Mouse (Mus musculus) ES-E14 (cell line): ENCODE results near the gene Iqsec1. TPM values are rescaled to one million over a fixed set of nuclear protein-coding genes. Genes with fewer than 3 reads are reported as not detected.
A peak's percentile ranks its signal among the peaks of the same experiment; 100 is the strongest.

ENCODE experiments used
- DNase-seq: peaks from one replicate; pipeline ENCODE4 v3.0.0-alpha.2; 2013; ENCODE audit warnings: low read depth, low spot score
- H3K27ac ChIP-seq: 2 replicates; pipeline ENCODE4 v1.5.1; 2012; ENCODE audit warnings: low read depth, mild to moderate bottlenecking, low read length, moderate library complexity, mixed read lengths; ENCODE audit not compliant: poor library complexity, insufficient read depth, severe bottlenecking
- H3K36me3 ChIP-seq: 2 replicates; pipeline ENCODE4 v1.6.1; 2012; ENCODE audit warnings: mild to moderate bottlenecking, low read length, moderate library complexity, mixed read lengths; ENCODE audit not compliant: control insufficient read depth, poor library complexity, insufficient read depth, severe bottlenecking
- H3K4me1 ChIP-seq, 2 experiments: fragments of 150-350 bp in 1 of 2; sonication (generic) in 1 of 2; 2 replicates each; pipeline ENCODE4 v1.6.1; 2012; ENCODE audit warnings: low read length in 2 of 2, mild to moderate bottlenecking in 1 of 2, mixed read lengths in 1 of 2; ENCODE audit not compliant: control insufficient read depth in 2 of 2, insufficient read depth in 2 of 2, poor library complexity in 1 of 2
- H3K4me3 ChIP-seq, 2 experiments: fragments of 150-350 bp in 1 of 2; sonication (generic) in 1 of 2; 2 replicates each; pipeline ENCODE4 v1.5.1; 2012; ENCODE audit warnings: low read length in 2 of 2, low read depth in 1 of 2, mild to moderate bottlenecking in 1 of 2, mixed read lengths in 1 of 2; ENCODE audit not compliant: insufficient read depth in 1 of 2, poor library complexity in 1 of 2, severe bottlenecking in 1 of 2
- H3K9ac ChIP-seq: 2 replicates; pipeline ENCODE4 v1.6.1; 2012; ENCODE audit warnings: low read depth, mild to moderate bottlenecking, low read length, mixed read lengths; ENCODE audit not compliant: poor library complexity, insufficient read depth, severe bottlenecking
- H3K9me3 ChIP-seq: fragments of 150-350 bp; sonication (generic); 2 replicates; pipeline ENCODE4 v1.6.1; 2012; ENCODE audit warnings: low read depth, mild to moderate bottlenecking, low read length; ENCODE audit not compliant: control insufficient read depth, insufficient read depth
- CHD2 ChIP-seq: IDR thresholded peaks from 2 replicates; pipeline ENCODE4 v1.6.1; 2014; ENCODE audit warnings: mild to moderate bottlenecking, low read depth, low read length, inconsistent platforms
- HCFC1 ChIP-seq: IDR thresholded peaks from 2 replicates; pipeline ENCODE4 v1.6.1; 2012; ENCODE audit warnings: low read length, inconsistent platforms, borderline replicate concordance; ENCODE audit not compliant: insufficient read depth
- MAFK ChIP-seq: IDR thresholded peaks from 2 replicates; pipeline ENCODE4 v1.6.1; 2014; ENCODE audit warnings: mild to moderate bottlenecking, low read depth, low read length, inconsistent platforms; ENCODE audit not compliant: insufficient read depth
- ZC3H11A ChIP-seq: IDR thresholded peaks from 2 replicates; pipeline ENCODE4 v1.6.1; 2012; ENCODE audit warnings: low read depth, mild to moderate bottlenecking, inconsistent platforms, low read length, borderline replicate concordance
- ZNF384 ChIP-seq: IDR thresholded peaks from 2 replicates; pipeline ENCODE4 v1.6.1; 2012; ENCODE audit warnings: low read depth, low read length, inconsistent platforms
- in situ Hi-C, 2 experiments: fragments of 600-800 bp; cut with MboI; formaldehyde crosslinking; loops; one replicate each; pipeline ENCODE4 v1.15.1; 2025; ENCODE audit warnings: low sequenced_read_pairs in 2 of 2, inconsistent platforms in 1 of 2; ENCODE audit not compliant: unreplicated experiment in 2 of 2
- total RNA-seq: library from RNA; depleted of rRNA; stranded (reverse); fragments of 300-350 nt; gene quantifications from 2 replicates; pipeline ENCODE4 v1.2.3, GENCODE M21; 2012

Gene Iqsec1
- total RNA-seq, 1 experiment: 18.8 TPM

GRCm38 (mm10) chr6:90868033-90868432 is 120.5 kb downstream of the Iqsec1 start:
- H3K9me3 ChIP-seq: no peaks in the 10 kb centered on the region
- no peak for TF ChIP-seq ZC3H11A
- TF ChIP-seq CHD2: no peak
- TF ChIP-seq MAFK: no peak
- TF ChIP-seq ZNF384: no peak
- TF ChIP-seq HCFC1: no peak
- no peaks in the 10 kb centered on the region for H3K36me3 ChIP-seq
- no peak overlapping the region for H3K4me3 ChIP-seq
- H3K4me1 ChIP-seq: no peaks in the 10 kb centered on the region
- no peak overlapping the region for H3K27ac ChIP-seq
- no peak for DNase-seq
- H3K9ac ChIP-seq: no peak overlapping the region
- in situ Hi-C loops: no loop called here

DNA sequence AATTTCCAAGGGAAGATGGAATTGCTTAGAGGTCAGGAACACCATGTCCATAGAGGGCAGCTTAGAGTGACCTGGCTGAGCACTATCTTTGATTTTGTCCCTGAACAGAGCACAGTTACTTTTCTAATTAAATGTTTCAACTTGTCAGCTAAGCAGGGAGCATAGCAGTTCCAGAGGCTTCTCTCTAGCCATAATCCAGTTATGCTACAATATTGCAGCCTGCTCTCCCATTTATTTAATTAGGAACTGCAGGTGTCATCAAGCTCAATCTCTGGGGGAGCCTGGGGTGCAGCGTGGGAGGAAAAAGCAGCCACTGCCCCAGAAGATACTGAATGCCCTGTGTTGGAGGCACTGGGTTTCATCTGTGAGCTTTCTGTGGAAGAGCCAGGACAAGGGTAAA is 127.1 kb downstream of the Iqsec1 start:
- Histone ChIP-seq H3K36me3 (no peaks in the 10 kb centered on the region), H3K9ac (no peak overlapping the region), H3K4me3 (no peak overlapping the region), H3K4me1 (no peaks in the 10 kb centered on the region), H3K27ac (no peak overlapping the region), H3K9me3 (no peaks in the 10 kb centered on the region)
- no peak for DNase-seq
- no peak for TF ChIP-seq MAFK
- no peak for TF ChIP-seq CHD2
- no peak for TF ChIP-seq ZNF384
- TF ChIP-seq HCFC1: no peak
- no peak for TF ChIP-seq ZC3H11A
- in situ Hi-C loops: no loop called here

DNA sequence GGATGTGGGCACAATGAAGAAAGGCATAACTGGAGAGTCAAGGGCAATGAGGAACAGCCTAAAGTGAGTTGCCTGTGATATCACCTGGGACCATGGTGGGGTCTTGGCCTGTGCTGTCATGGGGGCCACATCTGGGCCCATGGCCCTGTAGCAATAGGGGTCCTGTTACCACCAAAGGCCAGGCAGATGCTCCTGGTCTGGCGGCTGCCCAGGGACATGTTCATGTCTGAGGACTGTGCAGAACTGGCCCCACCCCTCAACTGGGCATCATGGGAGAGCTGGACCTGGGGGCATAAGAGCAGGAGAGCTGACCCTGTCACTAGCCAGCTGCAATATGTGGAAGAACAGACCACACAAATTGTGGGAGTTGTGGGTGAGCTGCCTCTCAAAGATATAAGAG is 130.6 kb downstream of the Iqsec1 start:
- TF ChIP-seq CHD2 (no peak), ZNF384 (no peak), HCFC1 (no peak), ZC3H11A (no peak), MAFK (no peak)
- no peak overlapping the region for H3K4me3 ChIP-seq
- no peak for DNase-seq
- no peak overlapping the region for H3K27ac ChIP-seq
- no peaks in the 10 kb centered on the region for H3K4me1 ChIP-seq
- in situ Hi-C loops: no loop called here
- no peaks in the 10 kb centered on the region for H3K9me3 ChIP-seq
- no peaks in the 10 kb centered on the region for H3K36me3 ChIP-seq
- no peak overlapping the region for H3K9ac ChIP-seq

GRCm38 (mm10) chr6:90852360-90852759 is 136.1 kb downstream of the Iqsec1 start:
- in situ Hi-C loops: no loop called here
- H3K27ac ChIP-seq: no peak overlapping the region
- no peak overlapping the region for H3K4me3 ChIP-seq
- peak; percentile 12 for DNase-seq
- no peak overlapping the region for H3K9ac ChIP-seq
- H3K9me3 ChIP-seq: no peaks in the 10 kb centered on the region
- TF ChIP-seq HCFC1 (no peak), ZC3H11A (no peak), ZNF384 (no peak), MAFK (no peak), CHD2 (no peak)
- no peaks in the 10 kb centered on the region for H3K36me3 ChIP-seq
- no peaks in the 10 kb centered on the region for H3K4me1 ChIP-seq

DNA sequence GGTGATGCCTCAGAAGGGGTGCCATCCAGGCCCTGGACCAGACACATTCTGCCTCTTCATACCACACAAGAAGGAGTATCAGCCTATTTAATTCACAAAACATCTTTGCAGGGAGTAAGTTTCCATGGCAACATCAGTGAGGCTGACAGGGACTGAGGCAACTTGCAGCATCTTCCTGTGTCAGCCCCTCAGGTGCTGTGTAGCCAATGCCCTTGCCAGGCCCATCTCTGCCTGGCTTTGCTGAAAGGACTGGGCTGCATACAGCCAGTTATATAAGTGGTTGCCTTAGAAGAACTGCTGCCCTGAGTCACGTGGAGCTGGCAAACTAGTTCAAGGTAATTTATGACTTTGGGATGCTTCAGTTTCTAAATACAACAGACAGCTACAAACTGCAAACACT is 140.4 kb downstream of the Iqsec1 start:
- Histone ChIP-seq H3K9ac (no peak overlapping the region), H3K27ac (no peak overlapping the region), H3K4me3 (no peak overlapping the region), H3K4me1 (no peaks in the 10 kb centered on the region), H3K36me3 (no peaks in the 10 kb centered on the region), H3K9me3 (no peaks in the 10 kb centered on the region)
- no peak for TF ChIP-seq ZC3H11A
- no peak for TF ChIP-seq HCFC1
- TF ChIP-seq CHD2: no peak
- no peak for TF ChIP-seq ZNF384
- no peak for TF ChIP-seq MAFK
- in situ Hi-C loops: no loop called here
- no peak for DNase-seq
